Mouse (Mus musculus): Measurements from ENCODE around the gene Rplp2.

Gene Rplp2

GRCm38 (mm10) chr7:141484186-141485120, 37.3 kb downstream of the Rplp2 start:
- DNase-seq: peak; percentile 62 to 70

DNA sequence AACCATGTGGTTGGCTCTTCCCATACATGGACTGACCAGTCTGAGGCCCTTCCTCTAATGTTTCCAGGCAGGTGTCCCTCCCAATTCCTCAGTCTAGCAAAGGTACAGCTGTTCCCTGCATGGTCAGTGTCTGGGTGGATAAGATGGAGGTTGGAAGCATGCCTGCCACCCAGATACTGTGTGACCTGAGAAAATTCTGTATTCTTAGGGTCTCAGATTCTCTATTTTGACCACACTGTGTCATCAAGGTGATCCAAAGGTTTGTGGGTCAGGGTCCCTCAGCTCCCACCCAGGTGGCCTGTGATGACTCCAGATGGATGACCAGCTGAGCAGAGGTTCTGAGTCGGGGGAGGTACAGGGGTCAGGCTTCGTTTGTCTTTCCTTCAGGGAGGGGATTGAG, 38.0 kb downstream of the Rplp2 start:
- DNase-seq: no peak

GRCm38 (mm10) chr7:141485606-141486005, 38.4 kb downstream of the Rplp2 start:
- DNase-seq: peak; percentile 99

- DNase-seq: peak in 1 of 2 experiments; percentile 40
Observed at GRCm38 (mm10) chr7:141486239-141486638, 39.1 kb downstream of the Rplp2 start.

DNA sequence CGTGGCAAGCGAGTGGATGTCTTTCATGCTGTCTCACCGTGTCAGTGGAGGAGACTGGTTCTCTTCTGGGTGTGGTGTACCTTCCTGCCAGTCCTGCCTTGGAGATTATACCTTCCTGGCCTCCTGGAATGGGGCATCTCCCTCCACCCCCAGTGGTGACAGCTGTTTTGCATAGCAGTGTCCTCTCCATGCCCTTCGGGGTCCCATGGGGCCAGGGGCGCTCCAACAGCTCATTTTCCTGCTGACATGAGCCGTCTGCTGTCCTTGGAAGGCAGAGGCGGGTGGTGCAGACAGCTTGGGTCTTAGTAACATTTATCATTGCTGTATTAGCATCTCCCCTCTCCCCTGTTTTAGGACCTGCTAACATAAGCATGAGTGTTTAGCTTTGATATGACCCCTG, 40.0 kb downstream of the Rplp2 start:
- DNase-seq: peak; percentile 57 to 61

- peak in 1 of 2 experiments; percentile 37 for DNase-seq
Observed at GRCm38 (mm10) chr7:141491151-141491550, 44.0 kb downstream of the Rplp2 start.

DNA sequence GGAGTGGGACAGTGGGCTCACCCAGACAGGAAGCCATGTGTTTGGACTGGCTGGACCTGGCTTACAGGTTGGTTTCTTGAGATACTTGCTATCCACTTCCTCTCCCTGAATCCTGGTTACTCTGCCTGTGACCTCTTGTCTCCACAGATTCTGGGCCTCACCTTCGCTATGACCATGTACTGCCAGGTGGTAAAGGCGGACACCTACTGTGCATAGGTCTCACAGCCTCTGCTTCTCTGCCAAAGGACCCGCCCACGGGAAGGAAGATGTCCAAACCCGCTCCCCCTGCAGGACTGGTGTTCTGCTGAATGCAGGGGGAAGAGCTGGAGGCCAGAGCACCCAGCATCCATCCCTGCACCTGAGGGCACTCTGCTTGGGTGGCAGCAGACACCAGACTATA, 45.6 kb downstream of the Rplp2 start:
- DNase-seq: peak in 1 of 2 experiments; percentile 54

GRCm38 (mm10) chr7:141493729-141494128, 46.6 kb downstream of the Rplp2 start:
- no peak for DNase-seq

GRCm38 (mm10) chr7:141495379-141495778, 48.2 kb downstream of the Rplp2 start:
- peak in 1 of 2 experiments; percentile 46 for DNase-seq

GRCm38 (mm10) chr7:141495940-141496339, 48.8 kb downstream of the Rplp2 start:
- DNase-seq: peak; percentile 65 to 73

DNA sequence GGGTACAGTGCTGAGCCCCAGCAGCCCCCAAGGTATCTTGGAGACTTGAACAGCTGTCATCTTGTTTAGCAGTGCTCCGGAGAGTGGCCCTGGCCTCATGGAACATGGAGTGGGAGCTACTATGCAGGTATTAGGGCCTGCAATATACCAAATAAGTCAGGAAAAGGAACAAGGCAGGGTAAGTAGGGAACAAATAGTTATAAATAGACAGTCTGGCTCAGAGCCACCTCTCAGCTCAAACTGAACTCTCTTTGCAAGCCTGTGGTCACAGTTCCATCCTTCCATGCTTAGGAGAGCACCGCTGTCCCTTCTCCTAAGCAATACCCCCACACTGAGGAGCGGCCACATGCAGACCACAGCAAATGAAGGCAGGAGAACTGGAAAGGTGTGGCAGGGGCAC, 50.4 kb downstream of the Rplp2 start:
- DNase-seq: no peak

Data from cerebellum, postnatal 10 days (tissue).